Mouse (Mus musculus) megakaryocyte-erythroid progenitor cell, adult 5 weeks (primary cell): ENCODE results near the gene Olfr1120. TPM values are rescaled to one million over a fixed set of nuclear protein-coding genes. Genes with fewer than 3 reads are reported as not detected.

ENCODE experiments used
- polyA plus RNA-seq: library from polyadenylated mRNA; stranded (reverse); fragments of >175 nt; gene quantifications from 2 replicates; pipeline ENCODE4 v1.2.3, GENCODE M21; 2012

Olfr1120 gene
- not detected in 2 replicates for polyA plus RNA-seq

GRCm38 (mm10) chr2:87354515-87354914, at the start of gene Olfr1120:
Gene Olfr1120 (plus strand): TSS chr2:87354815.

GRCm38 (mm10) chr2:87307281-87307680, 47.3 kb upstream of the Olfr1120 start, which contains the start of gene Olfr1118:
Gene Olfr1118 (plus strand): TSS chr2:87307581.

GRCm38 (mm10) chr2:87369595-87369994, 15.0 kb downstream of the Olfr1120 start, which contains the start of gene Olfr1121:
Gene Olfr1121 (plus strand): TSS chr2:87369895.

GRCm38 (mm10) chr2:87385549-87385948, 30.9 kb downstream of the Olfr1120 start, which contains the start of gene Olfr1122:
Gene Olfr1122 (plus strand): TSS chr2:87385849.

Other genes with a start within 250 kb of the Olfr1120 start
- not detected in 2 replicates for gene Olfr259, start 240.2 kb upstream of the Olfr1120 start, polyA plus RNA-seq
- not detected in 2 replicates for gene Olfr1110, start 214.5 kb upstream of the Olfr1120 start, polyA plus RNA-seq
- not detected in 2 replicates for gene Olfr1111, start 202.2 kb upstream of the Olfr1120 start, polyA plus RNA-seq
- not detected in 2 replicates for gene Olfr1112, start 167.0 kb upstream of the Olfr1120 start, polyA plus RNA-seq
- gene Olfr1113, start 145.8 kb upstream of the Olfr1120 start, polyA plus RNA-seq: not detected in 2 replicates
- not detected in 2 replicates for gene Olfr1115, start 106.8 kb upstream of the Olfr1120 start, polyA plus RNA-seq
- not detected in 2 replicates for gene Olfr1116, start 87.3 kb upstream of the Olfr1120 start, polyA plus RNA-seq
- gene Olfr1118, start 47.2 kb upstream of the Olfr1120 start, polyA plus RNA-seq: not detected in 2 replicates
- gene Olfr1121, start 15.1 kb downstream of the Olfr1120 start, polyA plus RNA-seq: not detected in 2 replicates
- gene Olfr1122, start 31.0 kb downstream of the Olfr1120 start, polyA plus RNA-seq: not detected in 2 replicates
- gene Olfr1123, start 61.8 kb downstream of the Olfr1120 start, polyA plus RNA-seq: not detected in 2 replicates
- 0.02 TPM in 1 of 2 replicates, not detected in the other for gene Olfr1124, start 75.5 kb downstream of the Olfr1120 start, polyA plus RNA-seq
- not detected in 2 replicates for gene Olfr1126, start 99.1 kb downstream of the Olfr1120 start, polyA plus RNA-seq
- not detected in 2 replicates for gene Pramel7, start 142.3 kb downstream of the Olfr1120 start, polyA plus RNA-seq
- not detected in 2 replicates for gene Pramel6, start 151.8 kb downstream of the Olfr1120 start, polyA plus RNA-seq
- gene Olfr153, start 177.0 kb downstream of the Olfr1120 start, polyA plus RNA-seq: not detected in 2 replicates
- not detected in 2 replicates for gene Olfr1128, start 190.7 kb downstream of the Olfr1120 start, polyA plus RNA-seq
- not detected in 2 replicates for gene Olfr1129, start 219.1 kb downstream of the Olfr1120 start, polyA plus RNA-seq